Mouse (Mus musculus): ENCODE data around the gene Mageb3. TPM values are rescaled to one million over a fixed set of nuclear protein-coding genes. Genes with fewer than 3 reads are reported as not detected.
"Not testable (repeated sequence)": the region's sequence is repeated elsewhere in the genome, so short reads cannot be mapped to it uniquely, and the experiment has no call there.

Mageb3 gene
- polyA plus RNA-seq (2012; ENCODE audit: insufficient read depth, low replicate concordance): not detected in 2 replicates

DNA sequence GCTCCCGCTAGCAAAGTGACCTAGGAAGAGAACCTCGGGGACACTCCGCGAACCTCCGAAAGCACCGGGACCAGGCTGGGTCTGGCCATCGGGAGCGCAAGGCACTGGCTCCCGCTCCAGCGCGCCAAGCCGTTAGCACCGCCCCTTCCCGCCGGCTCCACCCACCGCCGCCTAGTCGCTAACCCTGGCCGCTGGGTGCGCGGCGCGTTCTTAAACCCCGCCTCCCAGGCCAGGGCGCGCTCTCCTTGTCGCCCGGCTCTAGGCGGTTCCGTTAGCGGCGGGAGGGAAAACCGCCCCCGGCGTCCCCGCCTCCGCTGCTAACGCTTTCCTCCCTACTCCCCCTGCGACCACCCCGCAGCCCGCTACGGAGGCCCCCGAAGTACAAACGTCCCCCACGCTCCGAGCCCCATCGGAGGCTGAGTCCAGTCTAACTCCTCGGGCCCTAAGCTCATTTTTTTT lies at the start of gene Mageb3, which contains the start of gene Ctdspl2:
Gene Mageb3, minus strand, starts transcription at position 328 of the 459 bp plus-strand sequence.
Gene Ctdspl2, plus strand, starts transcription at position 237 of the 459 bp plus-strand sequence.
- Histone ChIP-seq H3K27me3 (replicated peaks) (no peaks in the 10 kb centered on the region), H3K36me3 (replicated peaks; ENCODE audit: low read length) (peaks cover 13% of the 10 kb centered on the region), H3K9me3 (no peaks in the 10 kb centered on the region), H3K4me1 (peaks cover 25% of the 10 kb centered on the region), H3K4me3 (replicated peaks) (peak within 1 kb of the TSS; percentile 99)
- TF ChIP-seq GATA1 (IDR thresholded peaks at IDR 0.05; ENCODE audit: borderline replicate concordance, low read length): no peak
- no peak for TF ChIP-seq FLI1 (IDR thresholded peaks at IDR 0.05; ENCODE audit: low read length)

DNA sequence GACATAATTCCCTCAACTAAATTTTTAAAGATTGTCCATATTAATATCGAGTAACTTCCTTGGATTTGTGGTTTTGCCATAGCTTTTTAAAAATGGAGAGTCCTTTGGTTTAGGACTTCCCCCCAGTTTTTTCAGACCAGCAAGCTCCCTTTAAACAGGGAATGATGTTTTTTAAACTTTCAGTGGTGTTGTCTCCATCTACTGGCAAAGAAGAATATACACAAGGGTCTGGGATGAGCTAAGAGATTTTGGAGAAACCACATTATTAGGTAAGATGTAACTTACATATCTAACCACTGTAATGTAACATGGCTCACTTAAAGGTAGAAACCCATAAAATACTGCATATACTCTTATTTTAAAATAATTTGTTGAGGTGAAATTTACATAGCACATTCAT lies 39.8 kb upstream of the Mageb3 start:
- Histone ChIP-seq H3K4me3 (replicated peaks) (no peak overlapping the region), H3K4me1 (no peaks in the 10 kb centered on the region), H3K27me3 (replicated peaks) (no peaks in the 10 kb centered on the region), H3K9me3 (no peaks in the 10 kb centered on the region), H3K36me3 (replicated peaks; ENCODE audit: low read length) (peaks cover 59% of the 10 kb centered on the region)
- TF ChIP-seq FLI1 (IDR thresholded peaks at IDR 0.05; ENCODE audit: low read length): no peak
- no peak for TF ChIP-seq GATA1 (IDR thresholded peaks at IDR 0.05; ENCODE audit: borderline replicate concordance, low read length)

DNA sequence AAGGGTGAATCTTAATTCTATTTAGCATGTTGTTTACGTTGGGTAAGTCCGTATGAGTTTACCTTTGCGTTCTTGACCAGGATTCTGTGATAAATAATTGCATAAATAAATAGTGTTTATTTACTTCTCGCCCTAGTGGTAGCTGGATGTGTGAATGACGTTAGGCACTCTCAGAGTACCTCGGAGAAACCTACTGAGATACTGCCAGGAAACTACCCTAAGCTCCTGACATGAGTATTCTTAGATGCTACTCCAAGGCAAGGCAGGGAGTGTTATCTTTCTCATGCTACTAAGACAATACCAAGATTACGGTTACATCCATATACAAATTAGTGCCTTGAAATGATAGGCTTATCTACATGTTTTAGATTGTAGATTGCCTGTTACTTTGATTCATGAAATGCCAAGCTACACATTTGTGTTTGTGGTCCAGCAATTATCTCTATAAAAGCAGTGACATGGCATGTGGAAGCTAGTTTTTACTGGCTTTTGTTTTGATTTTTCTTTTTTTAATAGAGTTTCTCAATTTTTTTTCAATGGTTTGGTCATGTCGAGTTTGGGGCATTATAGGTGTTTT lies 1.4 kb upstream of the Mageb3 start:
- no peaks in the 10 kb centered on the region for H3K27me3 ChIP-seq (replicated peaks)
- TF ChIP-seq GATA1 (IDR thresholded peaks at IDR 0.05; ENCODE audit: borderline replicate concordance, low read length) (no peak), FLI1 (IDR thresholded peaks at IDR 0.05; ENCODE audit: low read length) (no peak)
- H3K36me3 ChIP-seq (replicated peaks; ENCODE audit: low read length): peaks cover 18% of the 10 kb centered on the region
- H3K4me3 ChIP-seq (replicated peaks): peak overlapping the region; percentile 99
- peaks cover 25% of the 10 kb centered on the region for H3K4me1 ChIP-seq
- no peaks in the 10 kb centered on the region for H3K9me3 ChIP-seq

DNA sequence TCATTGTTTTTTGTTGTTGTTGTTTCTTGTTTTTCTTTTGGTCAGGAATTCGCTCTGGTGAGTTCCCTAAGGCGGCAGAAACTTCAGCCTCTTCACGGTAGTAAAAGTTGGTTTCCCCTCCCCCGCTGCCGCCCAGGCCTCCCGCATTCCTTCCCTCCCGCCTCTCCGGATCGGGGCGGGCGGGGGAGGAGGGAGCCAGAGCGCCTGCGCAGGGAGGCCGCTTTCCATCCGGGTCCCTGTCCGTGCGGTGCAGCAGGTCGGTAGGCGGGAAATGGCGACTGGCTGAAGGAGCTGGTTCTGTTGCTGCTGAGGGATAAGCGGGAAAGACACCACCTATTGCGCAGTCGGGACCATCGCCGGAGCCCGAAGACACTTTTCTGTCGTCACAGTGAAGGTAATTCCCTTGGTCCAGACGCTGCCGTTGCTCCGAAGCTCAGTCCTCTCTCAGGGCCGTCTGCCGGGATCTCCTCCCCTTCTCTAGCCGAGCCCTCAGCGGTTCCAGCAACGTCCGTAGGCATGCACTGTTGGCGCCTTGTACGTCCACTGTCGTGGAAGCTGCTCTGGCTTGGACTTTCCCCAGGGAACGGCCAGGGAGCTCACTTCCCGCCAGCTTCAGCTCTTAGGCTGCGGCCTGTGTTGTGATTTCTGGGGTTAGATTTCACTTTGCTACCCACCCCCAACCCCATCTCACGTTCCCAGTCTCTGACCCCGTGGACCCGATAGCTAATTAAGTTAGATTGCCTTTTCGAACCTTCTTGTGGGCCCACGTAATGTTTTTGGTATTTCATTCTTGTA lies 529 bp upstream of the Mageb3 start:
- H3K36me3 ChIP-seq (replicated peaks; ENCODE audit: low read length): peaks cover 13% of the 10 kb centered on the region
- no peak for TF ChIP-seq GATA1 (IDR thresholded peaks at IDR 0.05; ENCODE audit: borderline replicate concordance, low read length)
- TF ChIP-seq FLI1 (IDR thresholded peaks at IDR 0.05; ENCODE audit: low read length): no peak

DNA sequence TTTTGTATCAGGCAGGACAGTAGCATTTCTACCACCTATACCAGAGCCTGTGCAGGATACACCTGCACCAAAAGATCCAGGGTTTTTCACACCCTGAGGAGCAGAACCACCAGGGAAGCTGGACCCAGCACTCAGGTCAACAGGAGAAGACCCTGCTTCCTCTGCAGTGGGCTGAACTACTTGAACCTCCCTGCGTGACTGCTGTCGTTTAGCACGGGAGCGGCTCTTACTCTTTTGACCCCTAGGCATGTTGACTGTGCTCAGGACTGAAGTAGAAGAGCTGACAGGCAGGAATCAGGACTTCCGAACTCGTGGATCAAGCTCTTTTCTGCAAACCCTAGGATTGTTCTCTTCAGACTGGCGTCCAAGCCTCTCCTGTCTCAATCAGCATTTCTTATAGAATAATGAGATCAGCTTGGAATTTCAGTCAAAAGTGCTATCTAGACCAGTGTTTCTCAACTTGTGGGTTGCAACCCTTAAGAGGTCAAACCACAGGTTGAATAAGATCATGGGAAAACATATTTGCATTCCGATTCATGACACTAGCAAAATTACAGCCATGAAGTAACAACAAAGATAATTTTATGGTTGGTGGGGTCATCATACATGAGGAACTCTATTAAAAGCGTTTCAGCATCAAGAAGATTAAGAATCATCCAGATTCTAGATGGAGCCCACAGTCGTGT lies 778 bp downstream of the Mageb3 start:
- peaks cover 7% of the 10 kb centered on the region for H3K36me3 ChIP-seq (replicated peaks; ENCODE audit: low read length)
- H3K4me3 ChIP-seq (replicated peaks): peak overlapping the region; percentile 99
- peaks cover 25% of the 10 kb centered on the region for H3K4me1 ChIP-seq
- TF ChIP-seq FLI1 (IDR thresholded peaks at IDR 0.05; ENCODE audit: low read length) (no peak), GATA1 (IDR thresholded peaks at IDR 0.05; ENCODE audit: borderline replicate concordance, low read length) (no peak)
- H3K27me3 ChIP-seq (replicated peaks): no peaks in the 10 kb centered on the region
- H3K9me3 ChIP-seq: no peaks in the 10 kb centered on the region

More for the DNA sequence above, 529 bp upstream of the Mageb3 start:
- peaks cover 25% of the 10 kb centered on the region for H3K4me1 ChIP-seq
- no peaks in the 10 kb centered on the region for H3K9me3 ChIP-seq
- no peaks in the 10 kb centered on the region for H3K27me3 ChIP-seq (replicated peaks)
- peak overlapping the region; percentile 99 for H3K4me3 ChIP-seq (replicated peaks)

DNA sequence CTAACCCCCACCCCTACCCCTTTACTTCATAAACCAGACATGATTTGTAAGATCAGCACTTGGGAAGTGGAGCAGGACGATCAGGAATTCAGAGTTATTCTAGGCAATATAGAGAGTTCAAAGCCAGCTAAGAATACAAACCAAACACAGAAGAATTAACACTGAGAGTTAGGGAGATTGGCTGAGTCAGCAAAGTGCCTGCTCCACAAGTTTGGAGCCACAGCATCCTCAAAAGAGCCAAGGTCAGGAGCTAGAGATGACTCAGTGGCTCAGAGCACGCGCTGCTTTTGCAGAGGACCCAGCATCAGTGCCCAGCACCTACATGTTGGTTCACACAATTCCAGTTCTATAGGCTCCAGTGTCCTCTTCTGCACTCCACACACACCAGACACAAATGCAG lies 12.5 kb downstream of the Mageb3 start:
- Histone ChIP-seq H3K4me1 (no peaks in the 10 kb centered on the region), H3K4me3 (replicated peaks) (no peak overlapping the region), H3K9me3 (no peaks in the 10 kb centered on the region), H3K27me3 (replicated peaks) (peaks cover 1% of the 10 kb centered on the region), H3K36me3 (replicated peaks; ENCODE audit: low read length) (no peaks in the 10 kb centered on the region)
- TF ChIP-seq GATA1 (IDR thresholded peaks at IDR 0.05; ENCODE audit: borderline replicate concordance, low read length) (no peak), FLI1 (IDR thresholded peaks at IDR 0.05; ENCODE audit: low read length) (no peak)

DNA sequence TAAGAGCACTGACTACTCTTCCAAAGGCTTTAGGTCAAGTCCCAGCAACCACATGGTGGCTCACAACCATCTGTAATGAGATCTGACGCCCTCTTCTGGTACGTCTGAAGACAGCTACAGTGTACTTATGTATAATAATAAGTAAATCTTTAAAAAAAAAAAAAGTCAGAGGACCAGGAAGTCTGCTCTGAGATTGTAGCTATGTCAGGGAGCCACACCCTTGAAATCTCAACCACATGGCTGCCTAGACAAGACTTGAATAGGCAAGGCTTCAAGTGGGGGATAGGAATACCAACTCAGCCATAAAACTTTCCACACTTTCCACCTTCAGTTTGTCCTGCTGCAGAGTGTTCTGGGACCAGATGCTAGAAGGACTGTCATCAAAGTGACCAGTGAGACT lies 18.3 kb downstream of the Mageb3 start:
- not testable (repeated sequence) for H3K36me3 ChIP-seq (replicated peaks; ENCODE audit: low read length); H3K4me3 ChIP-seq (replicated peaks); H3K4me1 ChIP-seq; H3K27me3 ChIP-seq (replicated peaks); H3K9me3 ChIP-seq

DNA sequence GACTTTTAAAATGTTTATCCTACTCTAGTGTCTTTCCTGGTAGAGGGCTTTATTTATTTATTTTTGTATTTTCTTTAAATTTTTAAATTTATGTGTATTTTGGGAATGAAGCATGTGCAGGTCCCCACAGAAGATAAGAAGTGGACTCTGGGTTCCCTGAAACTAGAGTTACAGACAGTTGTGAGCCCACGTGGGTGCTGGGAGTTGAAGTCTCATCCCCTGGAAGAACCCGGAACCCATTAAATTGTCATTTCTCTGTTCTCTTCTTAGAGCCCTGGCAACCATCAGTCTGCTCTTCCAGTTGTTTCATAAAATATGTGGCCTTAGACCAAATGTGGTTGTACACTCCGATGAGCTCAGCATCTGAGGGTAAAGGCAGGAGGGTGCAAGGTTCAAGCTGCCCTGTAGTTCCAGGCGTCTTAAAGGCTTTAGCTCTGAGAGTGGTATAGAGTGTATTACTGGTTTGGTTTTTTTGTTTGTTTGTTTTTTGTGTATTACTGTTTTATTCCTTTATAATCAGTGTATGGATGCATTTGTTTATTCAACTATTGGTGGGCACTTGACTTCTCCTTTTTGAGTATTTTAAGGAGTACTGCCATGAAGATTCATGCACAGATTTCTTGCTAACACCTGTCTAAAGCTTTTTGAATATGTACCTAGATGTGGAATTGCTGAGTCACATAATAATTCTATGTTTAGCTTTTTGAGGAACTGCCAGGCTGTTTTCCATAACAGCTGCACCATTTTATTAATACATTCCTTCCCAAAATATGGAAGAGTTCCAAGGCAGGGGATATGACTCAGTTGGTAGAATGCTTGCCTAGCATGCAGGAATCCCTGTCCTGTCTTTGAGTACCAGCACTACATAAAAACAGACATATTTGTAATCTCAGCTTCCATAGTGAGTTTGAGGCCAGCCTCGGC lies 39.6 kb downstream of the Mageb3 start:
- Histone ChIP-seq H3K36me3 (replicated peaks; ENCODE audit: low read length) (peaks cover 13% of the 10 kb centered on the region), H3K9me3 (no peaks in the 10 kb centered on the region), H3K27me3 (replicated peaks) (no peaks in the 10 kb centered on the region), H3K4me3 (replicated peaks) (no peak overlapping the region), H3K4me1 (no peaks in the 10 kb centered on the region; the same call in 1 of the 2 replicates)
- no peak for TF ChIP-seq FLI1 (IDR thresholded peaks at IDR 0.05; ENCODE audit: low read length)
- TF ChIP-seq GATA1 (IDR thresholded peaks at IDR 0.05; ENCODE audit: borderline replicate concordance, low read length): no peak

DNA sequence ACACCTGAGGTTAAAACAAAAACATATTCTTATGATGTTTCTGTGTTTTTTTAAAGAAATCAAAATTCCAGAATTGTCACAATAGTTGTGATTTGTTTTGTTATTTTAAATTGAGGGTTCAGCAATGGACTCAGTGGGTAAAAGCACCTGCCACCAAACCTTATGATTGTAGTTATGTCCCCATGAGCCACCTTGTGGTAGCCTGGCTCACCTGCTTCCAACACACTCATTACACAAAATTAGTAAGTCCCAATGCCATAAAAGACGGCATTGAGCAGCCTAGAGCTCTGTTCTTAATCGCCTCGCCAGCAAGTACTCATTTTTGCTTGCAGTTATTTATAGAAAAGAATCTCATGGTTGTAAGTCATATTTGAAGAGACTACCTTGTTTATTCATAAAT lies 45.9 kb downstream of the Mageb3 start:
- Histone ChIP-seq H3K36me3 (replicated peaks; ENCODE audit: low read length) (peaks cover 20% of the 10 kb centered on the region), H3K9me3 (no peaks in the 10 kb centered on the region), H3K27me3 (replicated peaks) (no peaks in the 10 kb centered on the region), H3K4me1 (no peaks in the 10 kb centered on the region; the same call in 1 of the 2 replicates), H3K4me3 (replicated peaks) (no peak overlapping the region)
- TF ChIP-seq FLI1 (IDR thresholded peaks at IDR 0.05; ENCODE audit: low read length) (no peak), GATA1 (IDR thresholded peaks at IDR 0.05; ENCODE audit: borderline replicate concordance, low read length) (no peak)

Other genes with a start within 250 kb of the Mageb3 start
- 1.1 TPM in 1 of 2 replicates, not detected in the other for gene Frmd5, start 149.0 kb downstream of the Mageb3 start, polyA plus RNA-seq (2012; ENCODE audit: insufficient read depth, low replicate concordance)
- gene Casc4, start 89.1 kb downstream of the Mageb3 start, polyA plus RNA-seq (2012; ENCODE audit: insufficient read depth, low replicate concordance): 0.67 and 2.8 TPM in 2 replicates
- 0.40 TPM in 1 of 2 replicates, not detected in the other for gene Ctdspl2, start 91 bp downstream of the Mageb3 start, polyA plus RNA-seq (2012; ENCODE audit: insufficient read depth, low replicate concordance)
- 81.2 and 82.8 TPM in 2 replicates for gene Eif3j1, start 72.5 kb upstream of the Mageb3 start, polyA plus RNA-seq (2012; ENCODE audit: insufficient read depth, low replicate concordance)
- gene Spg11, start 162.3 kb upstream of the Mageb3 start, polyA plus RNA-seq (2012; ENCODE audit: insufficient read depth, low replicate concordance): 0.51 TPM in 1 of 2 replicates, not detected in the other
- 24.9 and 99.6 TPM in 2 replicates for gene B2m, start 191.6 kb upstream of the Mageb3 start, polyA plus RNA-seq (2012; ENCODE audit: insufficient read depth, low replicate concordance)
- not detected in 2 replicates for gene Trim69, start 204.6 kb upstream of the Mageb3 start, polyA plus RNA-seq (2012; ENCODE audit: insufficient read depth, low replicate concordance)
- not detected in 2 replicates for gene Patl2, start 230.1 kb upstream of the Mageb3 start, polyA plus RNA-seq (2012; ENCODE audit: insufficient read depth, low replicate concordance)
- gene Terb2, start 230.2 kb upstream of the Mageb3 start, polyA plus RNA-seq (2012; ENCODE audit: insufficient read depth, low replicate concordance): not detected in 2 replicates